Mouse (Mus musculus): ENCODE data around the gene Znrf1.

GRCm38 (mm10) chr8:111638086-111638485 lies 102.2 kb downstream of the Znrf1 start:
- TF ChIP-seq CTCF (IDR thresholded peaks at IDR 0.05; ENCODE audit: extremely low read depth, insufficient read depth, low read length) (no peak), POLR2A (IDR thresholded peaks at IDR 0.05; ENCODE audit: extremely low read depth, insufficient read depth, low read length) (no peak)
